Mouse (Mus musculus) stomach, embryonic 16.5 days (tissue): ENCODE data around the gene Prkg1. TPM values are rescaled to one million over a fixed set of nuclear protein-coding genes. Genes with fewer than 3 reads are reported as not detected.
A peak's percentile ranks its signal among the peaks of the same experiment; 100 is the strongest.

Experiments used
- ATAC-seq: fragments of 200-750 bp; cut with Nextera tagmentation; 2 replicates; pipeline ENCODE4 v1.8.0; 2017; ENCODE audit warnings: moderate number of reproducible peaks, moderate TSS enrichment; ENCODE audit not compliant: insufficient read depth, low FRiP score
- H3K27ac ChIP-seq: fragments of 300-500 bp; sonication (generic); 2 replicates; pipeline ENCODE4 v1.5.1; 2014; ENCODE audit warnings: low read length
- H3K27me3 ChIP-seq: fragments of 300-500 bp; sonication (generic); 2 replicates; pipeline ENCODE4 v1.6.1; 2014; ENCODE audit warnings: low read length, control low read depth, mixed read lengths; ENCODE audit not compliant: control insufficient read depth, insufficient read depth
- H3K36me3 ChIP-seq: fragments of 300-500 bp; sonication (generic); 2 replicates; pipeline ENCODE4 v1.6.1; 2014; ENCODE audit warnings: low read length; ENCODE audit not compliant: control insufficient read depth, insufficient read depth
- H3K4me1 ChIP-seq: fragments of 300-500 bp; sonication (generic); 2 replicates; pipeline ENCODE4 v1.6.1; 2014; ENCODE audit warnings: low read length, control low read depth, mixed read lengths; ENCODE audit not compliant: control insufficient read depth, insufficient read depth
- H3K4me2 ChIP-seq: fragments of 300-500 bp; sonication (generic); 2 replicates; pipeline ENCODE4 v1.6.1; 2014; ENCODE audit warnings: low read depth, low read length, mixed read lengths
- H3K4me3 ChIP-seq: fragments of 300-500 bp; sonication (generic); replicated peaks from 2 replicates; pipeline ENCODE4 v1.5.1; 2014; ENCODE audit warnings: mild to moderate bottlenecking, low read length
- H3K9ac ChIP-seq: fragments of 300-500 bp; sonication (generic); 2 replicates; pipeline ENCODE4 v1.6.1; 2014; ENCODE audit warnings: low read length
- H3K9me3 ChIP-seq: fragments of 300-500 bp; sonication (generic); replicated peaks from 2 replicates; pipeline ENCODE4 v1.6.1; 2016; ENCODE audit warnings: low read length, control low read depth; ENCODE audit not compliant: control insufficient read depth
- WGBS: fragments of 180-500 bp; shearing (Covaris S2); extraction: QIAGEN DNeasy Blood & Tissue Kit; methylation state at CpG from one replicate; pipeline ENCODE4 v1.1.7; 2014; 5-methylcytosine and 5-hydroxymethylcytosine counted together
- polyA plus RNA-seq: library from polyadenylated mRNA; unstranded; fragments of >200 nt; fragmentation: Nextera tagmentation; extraction: Ambion mirVana; gene quantifications from 2 replicates; pipeline ENCODE4 v1.2.1, GENCODE M21; 2015

Gene Prkg1
- polyA plus RNA-seq, 1 experiment from 2014 or later, result 11.5 TPM

- Histone ChIP-seq H3K27ac (no peak overlapping the region), H3K9ac (no peak overlapping the region), H3K4me3 (no peak overlapping the region), H3K36me3 (no peaks in the 10 kb centered on the region), H3K9me3 (no peaks in the 10 kb centered on the region), H3K27me3 (no peaks in the 10 kb centered on the region), H3K4me2 (no peak overlapping the region), H3K4me1 (no peaks in the 10 kb centered on the region)
- no peak for ATAC-seq
- WGBS, result 62% methylated on average over 3 of the region's 3 CpGs
Observed at GRCm38 (mm10) chr19:30563876-30564275, 1201.0 kb downstream of the Prkg1 start.

- H3K27ac ChIP-seq, result no peak overlapping the region
- no peaks in the 10 kb centered on the region for H3K9me3 ChIP-seq
- no peak overlapping the region for H3K4me3 ChIP-seq
- no peak overlapping the region for H3K9ac ChIP-seq
- peaks cover 4% of the 10 kb centered on the region; the same call in 1 of the 2 replicates for H3K27me3 ChIP-seq
- 0 out of 2 replicates have a peak, but pooled peaks cover 4% of the 10 kb centered on the region for H3K4me1 ChIP-seq
- no peak for ATAC-seq
- H3K4me2 ChIP-seq, result no peak overlapping the region
- H3K36me3 ChIP-seq, result no peaks in the 10 kb centered on the region
Observed at GRCm38 (mm10) chr19:30558024-30558423, 1206.8 kb downstream of the Prkg1 start.

GRCm38 (mm10) chr19:30554467-30554881 is 1210.4 kb downstream of the Prkg1 start:
- Histone ChIP-seq H3K4me3 (peak overlapping the region; percentile 29), H3K9ac (peak overlapping the region; percentile 55), H3K27ac (no peak overlapping the region), H3K9me3 (no peaks in the 10 kb centered on the region), H3K27me3 (peaks cover 34% of the 10 kb centered on the region), H3K4me1 (peaks cover 4% of the 10 kb centered on the region; the same call in 1 of the 2 replicates), H3K36me3 (no peaks in the 10 kb centered on the region), H3K4me2 (peak overlapping the region; percentile 55)
- WGBS, result under 1% methylated on average over 12 of the region's 12 CpGs
- ATAC-seq, result no peak

- no peak for ATAC-seq
- Histone ChIP-seq H3K4me3 (no peak overlapping the region), H3K27me3 (peaks cover 41% of the 10 kb centered on the region), H3K9ac (no peak overlapping the region), H3K27ac (no peak overlapping the region), H3K36me3 (no peaks in the 10 kb centered on the region), H3K4me2 (no peak overlapping the region), H3K9me3 (no peaks in the 10 kb centered on the region), H3K4me1 (peaks cover 11% of the 10 kb centered on the region)
- WGBS, result 21% methylated on average over 4 of the region's 4 CpGs
Observed at GRCm38 (mm10) chr19:30553740-30554139, 1211.1 kb downstream of the Prkg1 start.

GRCm38 (mm10) chr19:30552260-30552659 is 1212.6 kb downstream of the Prkg1 start:
- no peaks in the 10 kb centered on the region for H3K36me3 ChIP-seq
- no peak overlapping the region for H3K27ac ChIP-seq
- H3K9ac ChIP-seq, result no peak overlapping the region
- 61% methylated on average over 8 of the region's 8 CpGs for WGBS
- peaks cover 15% of the 10 kb centered on the region for H3K4me1 ChIP-seq
- no peak overlapping the region for H3K4me3 ChIP-seq
- H3K4me2 ChIP-seq, result no peak overlapping the region
- peaks cover 56% of the 10 kb centered on the region for H3K27me3 ChIP-seq
- H3K9me3 ChIP-seq, result no peaks in the 10 kb centered on the region
- ATAC-seq, result no peak

- no peak overlapping the region for H3K9ac ChIP-seq
- peaks cover 15% of the 10 kb centered on the region for H3K4me1 ChIP-seq
- H3K27ac ChIP-seq, result no peak overlapping the region
- no peaks in the 10 kb centered on the region for H3K9me3 ChIP-seq
- ATAC-seq, result no peak
- H3K27me3 ChIP-seq, result peaks cover 65% of the 10 kb centered on the region
- H3K4me3 ChIP-seq, result peak overlapping the region; percentile 39
- H3K36me3 ChIP-seq, result no peaks in the 10 kb centered on the region
- 3% methylated on average over 17 of the region's 17 CpGs for WGBS
- peak overlapping the region; percentile 53 for H3K4me2 ChIP-seq
Observed at GRCm38 (mm10) chr19:30549854-30550647, 1214.8 kb downstream of the Prkg1 start.

- H3K9ac ChIP-seq, result no peak within 1 kb of the TSS
- WGBS, result under 1% methylated on average over 26 of the region's 26 CpGs
- H3K9me3 ChIP-seq, result no peaks in the 10 kb centered on the region
- H3K4me3 ChIP-seq, result peak within 1 kb of the TSS; percentile 39
- H3K27ac ChIP-seq, result no peak within 1 kb of the TSS
- peak; percentile 53; the same call in 1 of the 2 replicates for ATAC-seq
- peaks cover 65% of the 10 kb centered on the region for H3K27me3 ChIP-seq
- H3K4me2 ChIP-seq, result peak within 1 kb of the TSS; percentile 53
- peaks cover 13% of the 10 kb centered on the region for H3K4me1 ChIP-seq
- H3K36me3 ChIP-seq, result no peaks in the 10 kb centered on the region
Observed at GRCm38 (mm10) chr19:30549044-30549853, 1215.6 kb downstream of the Prkg1 start, which contains the start of gene Dkk1. Dkk1 (minus strand) TSS chr19:30549665.

- no peak overlapping the region for H3K9ac ChIP-seq
- peaks cover 65% of the 10 kb centered on the region for H3K27me3 ChIP-seq
- peak overlapping the region; percentile 53 for H3K4me2 ChIP-seq
- H3K36me3 ChIP-seq, result no peaks in the 10 kb centered on the region
- peak overlapping the region; percentile 39 for H3K4me3 ChIP-seq
- WGBS, result 2% methylated on average over 23 of the region's 23 CpGs
- H3K4me1 ChIP-seq, result peaks cover 11% of the 10 kb centered on the region
- H3K27ac ChIP-seq, result no peak overlapping the region
- no peaks in the 10 kb centered on the region for H3K9me3 ChIP-seq
- ATAC-seq, result no peak
Observed at GRCm38 (mm10) chr19:30548411-30549043, 1216.3 kb downstream of the Prkg1 start.
